Mouse (Mus musculus) layer of hippocampus, adult 9-10 months (tissue): Measurements from ENCODE around the gene Prr15.

Experiments
- DNase-seq: peaks from one replicate; pipeline ENCODE4 v3.0.0; 2022; ENCODE audit warnings: low spot score

The Prr15 gene

DNA sequence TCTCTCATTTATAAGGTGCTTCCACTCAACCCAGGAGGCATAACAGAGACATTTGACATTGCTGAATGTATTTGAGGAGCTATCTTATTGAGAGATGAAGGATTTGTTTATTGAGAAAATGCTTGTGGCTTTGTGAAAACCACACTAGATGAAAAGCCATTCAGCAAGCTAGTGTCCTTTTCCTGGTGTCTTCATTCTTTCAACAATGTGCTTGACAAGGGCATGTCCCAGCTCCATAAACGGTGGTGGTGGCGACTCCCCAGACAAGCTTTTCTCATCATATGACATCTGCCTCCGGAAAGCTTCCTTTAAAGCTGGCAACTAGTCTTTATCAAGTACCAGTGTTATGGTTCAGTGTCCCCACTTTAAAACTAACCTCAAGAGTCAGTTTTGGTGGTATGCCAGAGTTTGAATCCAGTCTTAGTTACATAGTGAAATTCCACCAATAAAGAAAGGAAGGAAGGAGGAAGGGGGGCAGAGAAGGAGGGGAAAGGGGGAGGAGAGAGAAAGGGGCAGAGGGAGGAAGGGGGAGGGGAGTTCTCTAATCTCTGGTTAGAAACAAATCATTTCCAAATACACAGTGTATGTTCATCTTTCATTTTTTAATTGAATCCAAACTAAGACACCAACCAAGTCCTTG is at the start of gene Prr15:
Gene Prr15, plus strand, starts transcription at position 590 of the 640 bp plus-strand sequence.
- no peak for DNase-seq

DNA sequence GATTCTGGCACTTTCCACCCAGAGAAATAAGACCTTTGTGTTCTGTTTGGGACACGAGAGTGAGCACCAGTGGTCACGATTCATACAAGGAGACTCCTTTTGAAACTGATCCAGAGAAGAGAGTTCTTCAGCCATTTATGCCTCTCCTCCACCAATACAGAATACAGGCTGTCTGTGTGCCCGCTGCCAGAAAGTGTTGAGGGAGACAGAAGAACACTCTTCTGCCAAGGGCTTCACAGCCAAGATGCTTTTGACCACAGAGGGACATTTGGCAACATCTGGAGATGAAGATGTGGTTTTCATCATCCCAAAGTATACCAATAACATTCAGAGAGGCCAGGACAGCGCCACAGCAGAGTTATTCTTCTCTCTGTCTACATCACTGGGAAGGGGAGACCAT is 48.4 kb upstream of the Prr15 start:
- DNase-seq = no peak

GRCm38 (mm10) chr6:54277828-54278227 is 47.8 kb upstream of the Prr15 start:
- DNase-seq = no peak

DNA sequence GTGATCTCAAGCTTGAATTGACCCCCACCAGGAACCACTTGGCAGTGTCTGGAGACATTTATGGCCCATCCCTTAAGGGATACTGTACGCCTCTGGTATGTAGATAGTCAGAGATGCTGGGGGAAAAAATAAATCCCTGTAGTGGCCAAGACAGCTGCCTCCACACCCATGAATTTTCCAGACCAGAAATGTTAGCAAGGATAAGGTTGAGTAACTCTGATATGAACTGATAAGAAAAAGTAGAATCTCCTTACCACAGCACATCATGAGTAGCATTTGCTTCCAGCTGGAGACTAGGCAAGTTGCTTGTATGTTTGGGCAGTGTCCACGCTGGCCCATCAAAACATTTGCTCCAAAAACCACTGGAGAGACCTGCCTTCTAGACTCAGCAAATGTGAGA is 47.0 kb upstream of the Prr15 start:
- no peak for DNase-seq

DNA sequence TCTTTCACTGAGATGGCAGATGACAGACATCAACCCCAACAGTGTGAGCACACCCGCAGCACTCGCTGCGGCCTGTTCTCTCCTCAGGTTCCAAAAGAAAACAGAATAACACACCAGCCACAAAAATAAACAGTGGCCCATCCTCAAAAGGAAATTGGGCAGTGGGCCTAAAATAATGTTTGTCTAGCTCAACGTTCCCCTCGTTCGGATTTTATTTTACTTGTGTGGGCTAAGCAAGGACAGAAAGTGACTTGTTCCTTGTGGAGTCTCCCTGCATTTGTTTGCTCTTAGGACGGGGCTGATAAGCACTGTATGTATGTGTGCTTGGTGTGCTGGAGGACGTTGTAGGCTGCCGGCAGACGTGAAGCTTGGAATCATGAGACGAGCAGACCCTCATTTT is 46.2 kb upstream of the Prr15 start:
- no peak for DNase-seq

GRCm38 (mm10) chr6:54280248-54280647 is 45.4 kb upstream of the Prr15 start:
- DNase-seq = no peak

GRCm38 (mm10) chr6:54283299-54283698 is 42.3 kb upstream of the Prr15 start:
- DNase-seq = no peak

GRCm38 (mm10) chr6:54284167-54284711 is 41.4 kb upstream of the Prr15 start:
- no peak for DNase-seq

GRCm38 (mm10) chr6:54286813-54287212 is 38.8 kb upstream of the Prr15 start:
- DNase-seq = no peak

DNA sequence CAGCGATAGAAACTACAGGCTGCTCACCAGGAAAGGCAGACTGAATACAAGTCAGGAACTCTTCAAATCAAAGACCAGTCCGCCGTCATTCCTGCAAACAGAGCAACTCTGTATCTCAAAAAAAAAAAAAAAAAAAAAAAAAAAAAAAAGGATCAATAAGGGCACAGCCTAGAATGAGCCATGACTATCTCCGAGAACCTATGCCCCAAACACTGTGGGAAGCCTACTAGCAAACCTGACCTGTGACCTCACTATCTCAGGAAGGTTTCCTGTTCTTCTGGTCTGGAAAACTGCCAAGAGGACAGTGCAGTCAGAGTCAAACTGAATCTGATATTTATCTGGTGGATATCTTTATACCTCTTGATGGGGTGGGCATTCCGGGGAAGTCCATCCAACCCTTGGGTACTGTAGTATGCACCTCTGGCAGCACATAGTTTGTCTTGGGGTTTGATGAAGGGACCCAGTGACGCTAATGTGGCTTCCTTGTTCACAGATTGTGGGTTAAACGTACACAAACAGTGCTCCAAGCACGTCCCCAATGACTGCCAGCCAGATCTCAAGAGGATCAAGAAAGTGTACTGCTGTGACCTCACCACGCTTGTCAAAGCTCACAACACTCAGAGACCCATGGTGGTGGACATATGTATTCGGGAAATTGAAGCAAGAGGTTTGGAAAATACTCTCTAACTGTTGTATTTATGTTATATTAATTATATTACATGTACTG is 35.7 kb upstream of the Prr15 start:
- DNase-seq = no peak

GRCm38 (mm10) chr6:54297231-54297630 is 28.4 kb upstream of the Prr15 start:
- no peak for DNase-seq

DNA sequence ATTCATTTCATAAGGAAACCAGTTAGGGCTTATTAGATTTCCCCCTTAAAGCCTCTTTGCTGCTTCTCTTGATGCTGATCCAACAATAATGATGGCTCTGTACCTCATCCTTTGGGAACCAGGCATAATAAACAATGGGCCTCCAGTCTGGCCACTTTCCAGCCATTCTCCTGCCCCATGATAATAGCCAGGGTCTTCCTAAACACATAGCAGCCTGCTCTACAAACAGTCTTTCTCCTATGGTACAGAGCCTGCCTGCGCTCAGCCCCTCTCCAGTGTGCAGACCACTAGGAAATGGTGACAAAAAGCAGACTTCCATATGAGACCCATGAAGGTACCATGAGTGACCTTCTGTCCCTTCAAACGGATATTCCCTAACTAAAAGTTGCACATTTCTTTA is 26.2 kb upstream of the Prr15 start:
- no peak for DNase-seq

DNA sequence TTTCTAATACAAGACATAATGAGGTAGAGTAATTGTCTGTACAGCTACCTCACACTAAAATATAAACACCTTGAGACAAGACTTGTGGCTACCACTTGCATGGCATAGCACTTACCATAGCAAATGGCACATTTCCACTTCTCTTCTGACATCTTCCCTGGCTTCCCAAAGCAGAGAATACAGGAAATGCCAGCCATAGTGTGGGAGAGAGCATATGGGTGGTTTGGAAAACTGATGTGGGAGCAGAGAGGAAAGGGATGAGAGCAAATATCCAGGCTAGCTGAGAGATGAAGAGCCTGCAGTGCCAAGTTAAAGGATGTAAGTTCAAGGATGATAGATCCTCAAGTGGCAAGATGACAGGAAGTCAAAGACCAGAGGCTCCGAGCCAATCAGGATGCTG is 19.9 kb upstream of the Prr15 start:
- no peak for DNase-seq

- DNase-seq = no peak
These were observed 12.6 kb upstream of the Prr15 start for GRCm38 (mm10) chr6:54313071-54313470.

- DNase-seq = no peak
These were observed 7.0 kb upstream of the Prr15 start for GRCm38 (mm10) chr6:54318618-54319017.

DNA sequence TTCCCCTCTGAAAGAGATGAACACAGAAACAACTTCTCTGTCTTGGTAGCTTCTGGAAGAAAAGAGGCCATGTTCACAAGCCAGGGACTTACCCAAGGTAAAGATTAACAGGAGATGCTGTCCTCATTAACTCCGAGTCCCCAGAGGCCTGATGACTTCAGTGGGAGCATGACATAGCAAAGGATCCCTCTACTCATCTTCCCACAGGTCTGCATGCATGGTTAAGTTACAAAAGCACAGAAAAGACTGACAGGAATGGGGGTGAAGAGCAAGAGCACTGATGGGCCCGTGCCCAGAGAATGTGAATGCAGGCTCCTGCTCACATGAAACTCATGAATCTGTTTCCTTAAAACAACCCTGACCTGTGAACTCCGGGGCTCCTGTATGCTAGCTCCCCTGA is 6.4 kb upstream of the Prr15 start:
- no peak for DNase-seq

DNA sequence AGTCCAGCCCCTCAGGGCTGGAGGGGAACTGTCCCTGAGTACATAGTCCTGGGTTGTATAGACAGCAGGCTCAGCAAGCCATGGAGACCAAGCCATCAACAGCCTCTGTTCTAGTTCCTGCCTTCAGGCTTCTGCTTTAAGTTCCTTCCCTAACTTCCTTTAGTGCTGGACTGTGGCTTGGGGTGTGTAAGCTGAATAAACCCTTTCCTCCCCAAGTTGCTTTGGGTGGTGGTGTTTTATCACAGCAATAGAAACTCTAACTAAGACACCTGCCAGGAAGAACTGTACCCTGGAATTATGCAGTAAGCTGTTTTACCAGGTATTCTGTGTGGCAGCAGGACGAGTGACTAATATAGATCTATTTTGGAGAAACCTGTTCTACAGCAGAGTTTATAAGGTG is 5.4 kb upstream of the Prr15 start:
- no peak for DNase-seq

GRCm38 (mm10) chr6:54326671-54327625 is 1.3 kb downstream of the Prr15 start:
- no peak for DNase-seq

DNA sequence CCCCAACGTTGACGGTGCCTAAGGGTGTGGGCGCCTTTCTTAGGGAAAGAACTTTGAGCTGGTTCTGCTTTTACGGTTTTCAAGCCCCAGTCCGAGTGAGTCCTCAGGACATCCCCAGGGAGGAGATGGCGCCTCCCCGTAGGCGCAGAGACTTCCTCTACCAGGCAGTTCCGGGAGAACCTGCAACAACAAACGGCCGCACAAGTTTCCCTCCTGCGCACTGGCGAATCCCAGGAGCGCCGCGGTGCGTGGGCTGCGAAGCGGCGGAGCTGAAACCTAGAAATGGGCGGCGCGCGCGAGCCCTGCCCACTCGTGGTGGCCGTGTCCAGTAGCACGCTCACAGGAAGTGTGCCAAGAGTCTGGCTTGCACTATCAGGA is 2.0 kb downstream of the Prr15 start:
- DNase-seq = no peak

DNA sequence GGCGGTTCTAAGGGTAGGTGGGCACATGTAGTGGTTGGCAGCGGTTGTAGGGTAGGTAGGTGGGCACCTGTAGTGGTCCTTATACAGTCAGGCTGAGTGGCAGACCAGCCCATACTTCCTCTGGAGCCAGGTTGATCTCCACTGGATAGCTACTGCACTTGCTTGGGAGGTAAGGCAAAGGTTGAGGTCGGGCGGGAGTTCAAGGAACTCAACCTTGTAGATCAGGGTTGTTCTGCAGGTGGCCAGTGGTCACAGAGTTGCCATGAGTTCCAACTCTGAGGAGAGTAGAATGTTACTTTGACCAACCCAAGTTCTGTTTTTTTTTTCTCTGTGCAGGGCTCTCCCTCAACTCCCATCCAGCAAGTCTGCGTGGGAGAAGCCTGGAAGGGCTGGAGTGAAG is 3.1 kb downstream of the Prr15 start:
- DNase-seq = no peak

- no peak for DNase-seq
These were observed 4.0 kb downstream of the Prr15 start for GRCm38 (mm10) chr6:54329598-54329997.

DNA sequence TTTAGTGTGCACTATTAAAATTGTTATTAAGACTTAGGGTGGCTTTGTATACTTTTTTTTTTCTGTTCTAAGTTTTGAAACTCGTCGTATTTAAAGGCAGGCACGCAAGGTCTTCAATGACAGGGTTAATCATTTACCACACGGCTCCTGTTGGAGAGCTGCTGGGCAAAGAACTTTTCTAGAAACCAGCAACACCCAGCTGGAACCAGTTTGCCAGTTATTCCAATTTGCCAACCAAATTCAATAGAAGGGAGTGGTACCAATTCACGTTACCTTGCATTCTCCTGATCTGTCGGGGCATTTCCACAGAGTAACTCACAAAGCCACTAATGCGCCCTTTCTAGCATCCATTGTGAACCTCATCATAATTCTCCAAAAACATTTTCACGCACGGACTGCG is 4.5 kb downstream of the Prr15 start:
- DNase-seq = no peak

DNA sequence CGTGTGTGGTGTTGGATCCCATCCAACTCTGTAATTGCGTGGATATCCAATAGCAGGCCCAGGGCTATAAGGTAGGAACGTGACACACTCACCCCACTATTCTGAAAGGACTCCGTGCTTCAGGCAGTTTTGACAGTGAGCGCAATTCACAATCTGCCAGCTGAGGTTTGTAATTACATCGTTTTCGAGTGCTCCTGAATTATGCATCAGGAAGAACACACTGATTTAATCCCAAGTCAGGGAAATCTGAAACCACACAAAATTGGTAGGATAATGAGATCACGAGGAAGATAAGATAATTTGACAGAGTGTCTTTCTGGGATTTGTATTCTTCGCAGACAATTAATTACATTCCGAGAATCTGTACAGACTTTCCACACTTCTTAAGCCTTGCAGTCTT is 6.1 kb downstream of the Prr15 start:
- DNase-seq = no peak
